Mouse (Mus musculus): ENCODE data around the gene Notch2.

Notch2 gene

GRCm38 (mm10) chr3:98142862-98143261, 129.5 kb downstream of the Notch2 start:
- ATAC-seq (ENCODE audit: insufficient number of reproducible peaks, low FRiP score, low TSS enrichment) = no peak

GRCm38 (mm10) chr3:98145204-98145603, 131.9 kb downstream of the Notch2 start:
- ATAC-seq (ENCODE audit: insufficient number of reproducible peaks, low FRiP score, low TSS enrichment) = no peak

- ATAC-seq (ENCODE audit: insufficient number of reproducible peaks, low FRiP score, low TSS enrichment) = no peak
Observed at GRCm38 (mm10) chr3:98146471-98147410, 133.4 kb downstream of the Notch2 start.

GRCm38 (mm10) chr3:98147706-98148105, 134.4 kb downstream of the Notch2 start:
- ATAC-seq (ENCODE audit: insufficient number of reproducible peaks, low FRiP score, low TSS enrichment) = no peak

GRCm38 (mm10) chr3:98149881-98150280, 136.6 kb downstream of the Notch2 start:
- no peak for ATAC-seq (ENCODE audit: insufficient number of reproducible peaks, low FRiP score, low TSS enrichment)

GRCm38 (mm10) chr3:98151016-98151415, 137.7 kb downstream of the Notch2 start:
- ATAC-seq (ENCODE audit: insufficient number of reproducible peaks, low FRiP score, low TSS enrichment) = no peak

GRCm38 (mm10) chr3:98153460-98153859, 140.1 kb downstream of the Notch2 start:
- ATAC-seq (ENCODE audit: insufficient number of reproducible peaks, low FRiP score, low TSS enrichment) = no peak

GRCm38 (mm10) chr3:98156158-98156557, 142.8 kb downstream of the Notch2 start:
- no peak for ATAC-seq (ENCODE audit: insufficient number of reproducible peaks, low FRiP score, low TSS enrichment)

- ATAC-seq (ENCODE audit: insufficient number of reproducible peaks, low FRiP score, low TSS enrichment) = no peak
Observed at GRCm38 (mm10) chr3:98157073-98157472, 143.7 kb downstream of the Notch2 start.

GRCm38 (mm10) chr3:98157585-98157984, 144.3 kb downstream of the Notch2 start:
- no peak for ATAC-seq (ENCODE audit: insufficient number of reproducible peaks, low FRiP score, low TSS enrichment)

- no peak for ATAC-seq (ENCODE audit: insufficient number of reproducible peaks, low FRiP score, low TSS enrichment)
Observed at GRCm38 (mm10) chr3:98158646-98159045, 145.3 kb downstream of the Notch2 start.

- no peak for ATAC-seq (ENCODE audit: insufficient number of reproducible peaks, low FRiP score, low TSS enrichment)
Observed at GRCm38 (mm10) chr3:98159289-98159688, 146.0 kb downstream of the Notch2 start.

GRCm38 (mm10) chr3:98160330-98160729, 147.0 kb downstream of the Notch2 start, which contains the start of gene Adam30:
TSS of gene Adam30 (plus strand) at chr3:98160630.
- ATAC-seq (ENCODE audit: insufficient number of reproducible peaks, low FRiP score, low TSS enrichment) = no peak

GRCm38 (mm10) chr3:98178340-98178739, 165.0 kb downstream of the Notch2 start:
- no peak for ATAC-seq (ENCODE audit: insufficient number of reproducible peaks, low FRiP score, low TSS enrichment)

- ATAC-seq (ENCODE audit: insufficient number of reproducible peaks, low FRiP score, low TSS enrichment) = no peak
Observed at GRCm38 (mm10) chr3:98180805-98181204, 167.5 kb downstream of the Notch2 start.

GRCm38 (mm10) chr3:98185163-98185714, 171.9 kb downstream of the Notch2 start:
- ATAC-seq (ENCODE audit: insufficient number of reproducible peaks, low FRiP score, low TSS enrichment) = no peak

- ATAC-seq (ENCODE audit: insufficient number of reproducible peaks, low FRiP score, low TSS enrichment) = no peak
Observed at GRCm38 (mm10) chr3:98187777-98188176, 174.4 kb downstream of the Notch2 start.

- ATAC-seq (ENCODE audit: insufficient number of reproducible peaks, low FRiP score, low TSS enrichment) = peak; percentile 31; the same call in 1 of the 2 replicates
Observed at GRCm38 (mm10) chr3:98197711-98198532, 184.6 kb downstream of the Notch2 start.

GRCm38 (mm10) chr3:98199747-98200146, 186.4 kb downstream of the Notch2 start:
- ATAC-seq (ENCODE audit: insufficient number of reproducible peaks, low FRiP score, low TSS enrichment) = no peak

All from cerebellum, adult (tissue).